Mouse (Mus musculus) spleen, postnatal 0 days (tissue): Measurements from ENCODE around the gene Trpm8. TPM values are rescaled to one million over a fixed set of nuclear protein-coding genes. Genes with fewer than 3 reads are reported as not detected.

ENCODE experiments used
- polyA plus RNA-seq: library from polyadenylated mRNA; unstranded; fragments of >200 nt; fragmentation: Nextera tagmentation; extraction: Ambion mirVana; gene quantifications from 2 replicates; pipeline ENCODE4 v1.2.1, GENCODE M21; 2015

The Trpm8 gene
- polyA plus RNA-seq = not detected in 2 replicates

GRCm38 (mm10) chr1:88277098-88277817 lies at the start of gene Trpm8, which contains the start of gene Hjurp:
Gene Trpm8 (plus strand): TSS chr1:88277661.
Gene Hjurp (minus strand): TSS chr1:88277633.

GRCm38 (mm10) chr1:88406807-88407198 lies 129.3 kb downstream of the Trpm8 start, which contains the start of gene Spp2:
Gene Spp2 (plus strand): TSS chr1:88406961.

Other genes with a start within 250 kb of the Trpm8 start
- not detected in 2 replicates for gene Ugt1a10, start 222.3 kb upstream of the Trpm8 start, polyA plus RNA-seq
- gene Ugt1a9, start 206.9 kb upstream of the Trpm8 start, polyA plus RNA-seq = not detected in 2 replicates
- gene Ugt1a8, start 189.8 kb upstream of the Trpm8 start, polyA plus RNA-seq = not detected in 2 replicates
- gene Ugt1a7c, start 182.6 kb upstream of the Trpm8 start, polyA plus RNA-seq = 7.3 and 9.5 TPM in 2 replicates
- 0.33 and 0.45 TPM in 2 replicates for gene Ugt1a6b, start 174.4 kb upstream of the Trpm8 start, polyA plus RNA-seq
- 3.0 and 5.0 TPM in 2 replicates for gene Ugt1a6a, start 142.9 kb upstream of the Trpm8 start, polyA plus RNA-seq
- gene Ugt1a5, start 111.6 kb upstream of the Trpm8 start, polyA plus RNA-seq = 0.11 TPM in 1 of 2 replicates, not detected in the other
- 0.05 and 0.40 TPM in 2 replicates for gene Ugt1a2, start 77.1 kb upstream of the Trpm8 start, polyA plus RNA-seq
- gene Dnajb3, start 71.9 kb upstream of the Trpm8 start, polyA plus RNA-seq = 13.2 and 15.6 TPM in 2 replicates
- 0.25 and 0.57 TPM in 2 replicates for gene Ugt1a1, start 65.7 kb upstream of the Trpm8 start, polyA plus RNA-seq
- gene Mroh2a, start 50.7 kb upstream of the Trpm8 start, polyA plus RNA-seq = 0.69 and 0.73 TPM in 2 replicates
- 76.6 and 78.0 TPM in 2 replicates for gene Hjurp, start within 50 bp of the Trpm8 start, polyA plus RNA-seq
- 0.25 and 0.43 TPM in 2 replicates for gene Spp2, start 129.3 kb downstream of the Trpm8 start, polyA plus RNA-seq
- gene Glrp1, start 232.4 kb downstream of the Trpm8 start, polyA plus RNA-seq = 0.16 and 0.33 TPM in 2 replicates